Mouse (Mus musculus): ENCODE measurements around the gene Armcx6.
"Not testable (repeated sequence)": the region's sequence is repeated elsewhere in the genome, so short reads cannot be mapped to it uniquely, and the experiment has no call there.

The Armcx6 gene

GRCm38 (mm10) chrX:134750764-134751592 is at the start of gene Armcx6:
TSS of gene Armcx6 (minus strand) at chrX:134751417.
- peak; percentile 80 to 87 for DNase-seq

- DNase-seq, result no peak
Observed at GRCm38 (mm10) chrX:134787728-134788127, 36.5 kb upstream of the Armcx6 start.

- DNase-seq, result not testable (repeated sequence)
Observed at GRCm38 (mm10) chrX:134763428-134764198, 12.4 kb upstream of the Armcx6 start.

- peak; percentile 37 to 50 for DNase-seq
Observed at GRCm38 (mm10) chrX:134757293-134757995, 6.2 kb upstream of the Armcx6 start.

- DNase-seq, result peak; percentile 77 to 80
Observed at GRCm38 (mm10) chrX:134756434-134757292, 5.4 kb upstream of the Armcx6 start, which contains the start of gene Armcx3. TSS of gene Armcx3 (plus strand) at chrX:134756595.

GRCm38 (mm10) chrX:134752584-134752983 is 1.4 kb upstream of the Armcx6 start:
- no peak for DNase-seq

GRCm38 (mm10) chrX:134751910-134752309 is 693 bp upstream of the Armcx6 start:
- DNase-seq, result no peak

GRCm38 (mm10) chrX:134746459-134746858 is 4.8 kb downstream of the Armcx6 start:
- DNase-seq, result peak; percentile 65 to 66

GRCm38 (mm10) chrX:134741862-134742261 is 9.4 kb downstream of the Armcx6 start:
- DNase-seq, result no peak

- no peak for DNase-seq
Observed at GRCm38 (mm10) chrX:134739160-134739559, 12.1 kb downstream of the Armcx6 start.

- no peak for DNase-seq
Observed at GRCm38 (mm10) chrX:134737796-134738195, 13.4 kb downstream of the Armcx6 start.

- peak; percentile 30 to 41 for DNase-seq
Observed at GRCm38 (mm10) chrX:134729778-134730177, 21.4 kb downstream of the Armcx6 start.

- not testable (repeated sequence) for DNase-seq
Observed at GRCm38 (mm10) chrX:134723762-134724161, 27.5 kb downstream of the Armcx6 start.

- peak; percentile 82 to 85 for DNase-seq
Observed at GRCm38 (mm10) chrX:134718524-134718923, 32.7 kb downstream of the Armcx6 start.

- DNase-seq, result peak; percentile 79 to 80
Observed at GRCm38 (mm10) chrX:134717752-134718308, 33.4 kb downstream of the Armcx6 start, which contains the start of gene Armcx1. TSS of gene Armcx1 (plus strand) at chrX:134717963.

- no peak for DNase-seq
Observed at GRCm38 (mm10) chrX:134716863-134717262, 34.4 kb downstream of the Armcx6 start.
